Mouse (Mus musculus) MEL (cell line): Measurements from ENCODE around the gene Cilp. TPM values are rescaled to one million over a fixed set of nuclear protein-coding genes. Genes with fewer than 3 reads are reported as not detected.

Experiments
- DNase-seq: peaks from one replicate; pipeline ENCODE4 v3.0.0; 2011; ENCODE audit warnings: low read depth, low spot score
- H3K27ac ChIP-seq: 2 replicates; pipeline ENCODE4 v1.5.1; 2012; ENCODE audit warnings: low read depth, mild to moderate bottlenecking, control low read depth, low read length, moderate library complexity; ENCODE audit not compliant: control insufficient read depth
- H3K27me3 ChIP-seq, 2 experiments: fragments of 150-350 bp in 1 of 2; sonication (generic) in 1 of 2; 2 replicates each; pipeline ENCODE4 v1.6.1; 2012; ENCODE audit warnings: low read length in 2 of 2, mild to moderate bottlenecking in 2 of 2, improper control_type of control experiment in 1 of 2, moderate library complexity in 1 of 2; ENCODE audit not compliant: insufficient read depth in 2 of 2, control insufficient read depth in 1 of 2
- H3K36me3 ChIP-seq, 2 experiments: 2 replicates each; pipeline ENCODE4 v1.6.1; 2012 to 2014; ENCODE audit warnings: low read length in 2 of 2, improper control_type of control experiment in 1 of 2, inconsistent platforms in 1 of 2, mild to moderate bottlenecking in 1 of 2; ENCODE audit not compliant: insufficient read depth in 2 of 2, control insufficient read depth in 1 of 2
- H3K4me1 ChIP-seq, 2 experiments: fragments of 150-350 bp in 1 of 2; sonication (generic) in 1 of 2; 2 replicates each; pipeline ENCODE4 v1.6.1; 2012; ENCODE audit warnings: low read length in 2 of 2, improper control_type of control experiment in 1 of 2, mild to moderate bottlenecking in 1 of 2; ENCODE audit not compliant: insufficient read depth in 2 of 2, control insufficient read depth in 1 of 2
- H3K4me3 ChIP-seq, 2 experiments: fragments of 150-350 bp in 1 of 2; sonication (generic) in 1 of 2; 2 replicates each; pipeline ENCODE4 v1.5.1; 2012; ENCODE audit warnings: low read depth in 2 of 2, low read length in 2 of 2, mild to moderate bottlenecking in 2 of 2, moderate library complexity in 2 of 2, control low read depth in 1 of 2, improper control_type of control experiment in 1 of 2; ENCODE audit not compliant: control insufficient read depth in 1 of 2, insufficient read depth in 1 of 2
- H3K79me2 ChIP-seq: 2 replicates; pipeline ENCODE4 v1.6.1; 2012; ENCODE audit warnings: mild to moderate bottlenecking, low read length, moderate library complexity; ENCODE audit not compliant: control insufficient read depth, poor library complexity, insufficient read depth
- H3K9ac ChIP-seq: 2 replicates; pipeline ENCODE4 v1.6.1; 2012; ENCODE audit warnings: low read depth, mild to moderate bottlenecking, control low read depth, low read length, moderate library complexity; ENCODE audit not compliant: control insufficient read depth, poor library complexity, severe bottlenecking
- H3K9me3 ChIP-seq: fragments of 150-350 bp; sonication (generic); replicated peaks from 2 replicates; pipeline ENCODE4 v1.6.1; 2012; ENCODE audit warnings: mild to moderate bottlenecking, low read length, improper control_type of control experiment, moderate library complexity; ENCODE audit not compliant: insufficient read depth
- BHLHE40 ChIP-seq: IDR thresholded peaks from 2 replicates; pipeline ENCODE4 v1.6.1; 2012; ENCODE audit warnings: low read depth, mild to moderate bottlenecking, inconsistent platforms, low read length, improper control_type of control experiment, borderline replicate concordance
- CHD1 ChIP-seq: IDR thresholded peaks from 2 replicates; pipeline ENCODE4 v1.6.1; 2012; ENCODE audit warnings: low read depth, mild to moderate bottlenecking, inconsistent platforms, low read length, improper control_type of control experiment
- ELF1 ChIP-seq: IDR thresholded peaks from 2 replicates; pipeline ENCODE4 v1.6.1; 2014; ENCODE audit warnings: low read depth, mild to moderate bottlenecking, inconsistent platforms, low read length, improper control_type of control experiment, moderate library complexity
- ETS1 ChIP-seq: IDR thresholded peaks from 2 replicates; pipeline ENCODE4 v1.6.1; 2012; ENCODE audit warnings: low read depth, mild to moderate bottlenecking, inconsistent platforms, low read length, improper control_type of control experiment, moderate library complexity
- GABPA ChIP-seq: IDR thresholded peaks from 2 replicates; pipeline ENCODE4 v1.6.1; 2012; ENCODE audit warnings: low read depth, mild to moderate bottlenecking, inconsistent platforms, low read length, improper control_type of control experiment, moderate library complexity
- GATA1 ChIP-seq: IDR thresholded peaks from 2 replicates; pipeline ENCODE4 v1.6.1; 2011; ENCODE audit warnings: low read depth, low read length, improper control_type of control experiment
- JUND ChIP-seq: IDR thresholded peaks from 2 replicates; pipeline ENCODE4 v1.6.1; 2011; ENCODE audit warnings: low read depth, mild to moderate bottlenecking, improper control_type of control experiment, low read length
- MAX ChIP-seq: IDR thresholded peaks from 2 replicates; pipeline ENCODE4 v1.6.1; 2011; ENCODE audit warnings: low read length, improper control_type of control experiment
- MXI1 ChIP-seq: IDR thresholded peaks from 2 replicates; pipeline ENCODE4 v1.6.1; 2011; ENCODE audit warnings: mild to moderate bottlenecking, low read depth, low read length, improper control_type of control experiment
- NELFE ChIP-seq: IDR thresholded peaks from 2 replicates; pipeline ENCODE4 v1.6.1; 2011; ENCODE audit warnings: low read depth, low read length, improper control_type of control experiment
- POLR2A ChIP-seq, 2 experiments: IDR thresholded peaks; 2 replicates each; pipeline ENCODE4 v1.6.1; 2011 to 2012; ENCODE audit warnings: low read length in 2 of 2, mild to moderate bottlenecking in 2 of 2, control low read depth in 1 of 2, improper control_type of control experiment in 1 of 2, low read depth in 1 of 2, moderate library complexity in 1 of 2; ENCODE audit not compliant: control insufficient read depth in 1 of 2, insufficient read depth in 1 of 2, poor library complexity in 1 of 2
- POLR2AphosphoS5 ChIP-seq: IDR thresholded peaks from 2 replicates; pipeline ENCODE4 v1.6.1; 2012; ENCODE audit warnings: low read depth, borderline replicate concordance, mild to moderate bottlenecking, inconsistent platforms, low read length, moderate library complexity, mixed read lengths
- RCOR1 ChIP-seq: IDR thresholded peaks from 2 replicates; pipeline ENCODE4 v1.6.1; 2012; ENCODE audit warnings: low read depth, mild to moderate bottlenecking, inconsistent platforms, low read length, improper control_type of control experiment
- SMC3 ChIP-seq: IDR thresholded peaks from 2 replicates; pipeline ENCODE4 v1.6.1; 2011; ENCODE audit warnings: low read depth, low read length, improper control_type of control experiment
- TBP ChIP-seq: IDR thresholded peaks from 2 replicates; pipeline ENCODE4 v1.8.0; 2011; ENCODE audit warnings: low read depth, low read length, improper control_type of control experiment
- TCF12 ChIP-seq: IDR thresholded peaks from 2 replicates; pipeline ENCODE4 v1.6.1; 2014; ENCODE audit warnings: low read depth, mild to moderate bottlenecking, inconsistent platforms, low read length, improper control_type of control experiment, moderate library complexity
- UBTF ChIP-seq: IDR thresholded peaks from 2 replicates; pipeline ENCODE4 v1.6.1; 2012; ENCODE audit warnings: low read depth, mild to moderate bottlenecking, inconsistent platforms, low read length, improper control_type of control experiment, moderate library complexity, borderline replicate concordance; ENCODE audit not compliant: insufficient read depth
- ZC3H11A ChIP-seq: IDR thresholded peaks from 2 replicates; pipeline ENCODE4 v1.6.1; 2012; ENCODE audit warnings: low read depth, mild to moderate bottlenecking, inconsistent platforms, low read length, improper control_type of control experiment
- ZNF384 ChIP-seq: IDR thresholded peaks from 2 replicates; pipeline ENCODE4 v1.6.1; 2012; ENCODE audit warnings: low read depth, mild to moderate bottlenecking, inconsistent platforms, low read length, improper control_type of control experiment
- polyA plus RNA-seq, 2 experiments: library from polyadenylated mRNA; stranded (reverse) in 1 of 2; unstranded in 1 of 2; fragments of >175 nt in 1 of 2; fragments of >200 nt in 1 of 2; gene quantifications; 2 replicates each; pipeline versions ENCODE4 v1.2.1 to v1.2.4; 2012; ENCODE audit warnings: low replicate concordance in 2 of 2, low read depth in 1 of 2; ENCODE audit not compliant: insufficient read length in 2 of 2, insufficient read depth in 1 of 2, missing spikeins in 1 of 2
- total RNA-seq: library from RNA; depleted of rRNA; stranded (reverse); fragments of 300-350 nt; gene quantifications from 2 replicates; pipeline ENCODE4 v1.2.3, GENCODE M21; 2012

Cilp gene
- total and polyA plus RNA-seq, 3 experiments, result 0.01 TPM; not detected in 2

- TF ChIP-seq ZC3H11A, result no peak
- no peak; the same call in 1 of the 2 replicates for TF ChIP-seq POLR2AphosphoS5
- no peak for TF ChIP-seq SMC3
- peak; percentile 22 to 88; a peak in 2 of 4 replicates for TF ChIP-seq POLR2A (IDR thresholded peaks at IDR 0.05; ENCODE audit: control insufficient read depth in 1 of 2, insufficient read depth in 1 of 2, low read depth in 1 of 2, low read length in 2 of 2, poor library complexity in 1 of 2)
- TF ChIP-seq ELF1, result peak; percentile 71
- TF ChIP-seq CHD1, result no peak; the same call in 1 of the 2 replicates
- no peak for TF ChIP-seq ZNF384
- TF ChIP-seq TCF12, result no peak; the same call in 1 of the 2 replicates
- peak; percentile 76 for TF ChIP-seq NELFE
- TF ChIP-seq MAX, result no peak
- TF ChIP-seq GABPA, result no peak
- TF ChIP-seq UBTF, result no peak
- no peak for TF ChIP-seq JUND
These were observed 48.0 kb upstream of the Cilp start (continued) for GRCm38 (mm10) chr9:65216972-65217371.

GRCm38 (mm10) chr9:65217661-65218060, 47.3 kb upstream of the Cilp start:
- no peaks in the 10 kb centered on the region for H3K27me3 ChIP-seq
- H3K4me3 ChIP-seq, result peak overlapping the region; percentile 55 to 62
- peak; percentile 74 for DNase-seq
- H3K79me2 ChIP-seq, result peaks cover 3% of the 10 kb centered on the region; the same call in 1 of the 2 replicates
- H3K36me3 ChIP-seq, result peaks cover 0 to 12% of the 10 kb centered on the region in 2 experiments; a peak in 2 of 4 replicates
- peak overlapping the region; percentile 65 for H3K9ac ChIP-seq
- peak overlapping the region; percentile 93 for H3K27ac ChIP-seq
- H3K4me1 ChIP-seq, result peaks cover 5 to 10% of the 10 kb centered on the region in 2 experiments; a peak in 3 of 4 replicates
- TF ChIP-seq RCOR1 (0 out of 2 replicates have a peak, but pooled peaks have one; percentile 30), MXI1 (no peak), ETS1 (peak; percentile 63), NELFE (0 out of 2 replicates have a peak, but pooled peaks have one; percentile 8), MAX (0 out of 2 replicates have a peak, but pooled peaks have one; percentile 45), BHLHE40 (no peak), GATA1 (peak; percentile 59; the same call in 1 of the 2 replicates), TBP (0 out of 2 replicates have a peak, but pooled peaks have one; percentile 15), SMC3 (no peak)
- no peaks in the 10 kb centered on the region for H3K9me3 ChIP-seq
